Mouse (Mus musculus): ENCODE measurements around the gene Vmn1r14.

GRCm38 (mm10) chr6:57272517-57272916 is 41.0 kb downstream of the Vmn1r14 start:
- TF ChIP-seq POLR2A (IDR thresholded peaks at IDR 0.05; ENCODE audit: low read depth, low read length) (no peak), CTCF (conservative IDR thresholded peaks at IDR 0.05; ENCODE audit: insufficient read depth, insufficient read length, low read depth, low read length) (no peak)
